8 mouse cellular contexts compared by ENCODE assay signal in genomic region chr5:127632167-127633145, GRCm38 (mm10). TPM values are rescaled to one million over a fixed set of nuclear protein-coding genes. Genes with fewer than 3 reads are reported as not detected.
DNase-seq lines count a peak whose midpoint lies in the region; ATAC-seq lines count a peak whose summit lies in the region.

TSS of gene Glt1d1 (plus strand) at chr5:127632262.
TSS of gene Slc15a4 (minus strand) at chr5:127632897.

- H3K9ac ChIP-seq in hindbrain, embryonic 14.5 days, result peak within 1 kb of the TSS; percentile 81
- H3K9ac ChIP-seq in midbrain, embryonic 16.5 days (ENCODE audit: low read depth, low read length), result peak within 1 kb of the TSS; percentile 69

- H3K4me2 ChIP-seq in hindbrain, embryonic 14.5 days (replicated peaks), result peak within 1 kb of the TSS; percentile 97
- peak within 1 kb of the TSS; percentile 69 for H3K4me2 ChIP-seq in midbrain, embryonic 16.5 days (ENCODE audit: low read length)

- peak; percentile 33 to 46 for DNase-seq in lung, adult 18-20 months
- DNase-seq in lung, postnatal 4 days, result no peak
- DNase-seq in cerebellum, postnatal 4 days (ENCODE audit: low spot score in 2 of 2), result peak; percentile 25 to 50
- DNase-seq in hindbrain, embryonic 14.5 days (ENCODE audit: low spot score), result peak; percentile 33
- DNase-seq in left cerebral cortex, postnatal 14 days (ENCODE audit: low spot score in 2 of 2), result peak; percentile 31 to 40
- DNase-seq in adrenal gland, postnatal 36 days, result no peak
- DNase-seq in spleen, postnatal 4 days (ENCODE audit: low spot score in 2 of 2), result no peak

- no peaks in the 10 kb centered on the region for H3K27me3 ChIP-seq in hindbrain, embryonic 14.5 days (ENCODE audit: control insufficient read depth, insufficient read depth, low read length)
- H3K27me3 ChIP-seq in midbrain, embryonic 16.5 days (ENCODE audit: control insufficient read depth, insufficient read depth, low read depth, low read length), result no peaks in the 10 kb centered on the region

- H3K9me3 ChIP-seq in hindbrain, embryonic 14.5 days (ENCODE audit: control insufficient read depth, low read length), result no peaks in the 10 kb centered on the region
- H3K9me3 ChIP-seq in midbrain, embryonic 16.5 days (replicated peaks; ENCODE audit: control insufficient read depth, low read length, poor library complexity, severe bottlenecking), result no peaks in the 10 kb centered on the region

- no peaks in the 10 kb centered on the region for H3K36me3 ChIP-seq in hindbrain, embryonic 14.5 days (replicated peaks; ENCODE audit: control insufficient read depth, insufficient read depth)
- H3K36me3 ChIP-seq in midbrain, embryonic 16.5 days (ENCODE audit: control insufficient read depth, insufficient read depth, low read length), result no peaks in the 10 kb centered on the region

- peak within 1 kb of the TSS; percentile 55 for H3K4me3 ChIP-seq in hindbrain, embryonic 14.5 days (replicated peaks; ENCODE audit: low read length)
- peak within 1 kb of the TSS; percentile 46 for H3K4me3 ChIP-seq in midbrain, embryonic 16.5 days (ENCODE audit: low read depth, low read length)

- peak within 1 kb of the TSS; percentile 71 for H3K27ac ChIP-seq in hindbrain, embryonic 14.5 days
- H3K27ac ChIP-seq in midbrain, embryonic 16.5 days (ENCODE audit: low read length), result peak within 1 kb of the TSS; percentile 25; the same call in 1 of the 2 replicates

- intact Hi-C loops in left cerebral cortex, postnatal 14 days (cut with DNase I), result no loop called here

- H3K4me1 ChIP-seq in hindbrain, embryonic 14.5 days (replicated peaks; ENCODE audit: control insufficient read depth, insufficient read depth, low read length), result no peaks in the 10 kb centered on the region
- H3K4me1 ChIP-seq in midbrain, embryonic 16.5 days (ENCODE audit: control insufficient read depth, insufficient read depth, low read length), result peaks cover 6% of the 10 kb centered on the region

- peak; percentile 77; the same call in 1 of the 2 replicates for ATAC-seq in hindbrain, embryonic 14.5 days (ENCODE audit: low FRiP score)
- ATAC-seq in midbrain, embryonic 16.5 days, result peak; percentile 82

- under 1% methylated on average over 57 of the region's 62 CpGs for WGBS in hindbrain, embryonic 14.5 days
- WGBS in midbrain, embryonic 16.5 days, result under 1% methylated on average over 60 of the region's 62 CpGs

RNA-seq across cellular contexts. Expression of gene Glt1d1, which starts in this region (rescaled TPM):
- polyA plus RNA-seq in hindbrain, embryonic 14.5 days (2014; fragmentation: Nextera tagmentation; extraction: Ambion mirVana), result 1.3 and 1.7 TPM in 2 replicates
- 10 to 100 TPM; 23.4 to 28.6 TPM for total RNA-seq in left cerebral cortex, postnatal 14 days (2021)
- 1.7 TPM in 2 replicates for polyA plus RNA-seq in midbrain, embryonic 16.5 days (2015; fragmentation: Nextera tagmentation; extraction: Ambion mirVana)
- total RNA-seq in adrenal gland, postnatal 36 days (2021), result under 1 TPM; 0.16 to 0.66 TPM

RNA-seq across cellular contexts. Expression of gene Slc15a4, which starts in this region (rescaled TPM):
- 22.2 and 34.7 TPM in 2 replicates for polyA plus RNA-seq in hindbrain, embryonic 14.5 days (2014; fragmentation: Nextera tagmentation; extraction: Ambion mirVana)
- total RNA-seq in left cerebral cortex, postnatal 14 days (2021), result 10 to 100 TPM; 22.4 to 30.0 TPM
- polyA plus RNA-seq in midbrain, embryonic 16.5 days (2015; fragmentation: Nextera tagmentation; extraction: Ambion mirVana), result 26.3 and 31.1 TPM in 2 replicates
- 10 to 100 TPM; 23.8 to 25.3 TPM for total RNA-seq in adrenal gland, postnatal 36 days (2021)

Comparison
In these comparisons a context has a peak if more than half of its experiments do, and no peak if none do; other contexts are left out.
1. RNA of gene Glt1d1 (total RNA-seq): 23.4 to 28.6 TPM in left cerebral cortex, postnatal 14 days; 0.16 to 0.66 TPM in adrenal gland, postnatal 36 days; every median in the first group is over 10 times any median in the second.
2. DNase-seq: peak in lung, adult 18-20 months (2 of 2), cerebellum, postnatal 4 days (2 of 2), hindbrain, embryonic 14.5 days (single experiment) and left cerebral cortex, postnatal 14 days (2 of 2); none in lung, postnatal 4 days (0 of 2), adrenal gland, postnatal 36 days (0 of 2) and spleen, postnatal 4 days (0 of 2).